Mouse (Mus musculus) embryonic fibroblast, embryonic 13.5 days (primary cell): ENCODE data around the gene Aak1. TPM values are rescaled to one million over a fixed set of nuclear protein-coding genes. Genes with fewer than 3 reads are reported as not detected.

Experiments
- H3K27ac ChIP-seq: 2 replicates; pipeline ENCODE4 v1.5.1; 2012; ENCODE audit warnings: low read length, control low read depth, inconsistent platforms; ENCODE audit not compliant: insufficient read depth
- H3K4me1 ChIP-seq: 2 replicates; pipeline ENCODE4 v1.6.1; 2011; ENCODE audit warnings: low read length; ENCODE audit not compliant: control insufficient read depth, insufficient read depth
- H3K4me3 ChIP-seq: 2 replicates; pipeline ENCODE4 v1.5.1; 2011; ENCODE audit warnings: mild to moderate bottlenecking, control low read depth, low read length; ENCODE audit not compliant: insufficient read depth
- CTCF ChIP-seq: IDR thresholded peaks from 2 replicates; pipeline ENCODE4 v1.5.1; 2011; ENCODE audit warnings: mild to moderate bottlenecking, control low read depth, low read length, moderate library complexity, borderline replicate concordance; ENCODE audit not compliant: insufficient read depth
- POLR2A ChIP-seq: IDR thresholded peaks from 2 replicates; pipeline ENCODE4 v1.6.1; 2011; ENCODE audit warnings: low read depth, mild to moderate bottlenecking, control low read depth, low read length, moderate library complexity
- polyA plus RNA-seq: library from polyadenylated mRNA; stranded (reverse); fragments of >200 nt; gene quantifications from 2 replicates; pipeline ENCODE4 v1.2.4, GENCODE M21; 2011; ENCODE audit warnings: low read depth; ENCODE audit not compliant: missing spikeins, insufficient read length

Aak1 gene
- polyA plus RNA-seq, 1 experiment, result 73.3 TPM

DNA sequence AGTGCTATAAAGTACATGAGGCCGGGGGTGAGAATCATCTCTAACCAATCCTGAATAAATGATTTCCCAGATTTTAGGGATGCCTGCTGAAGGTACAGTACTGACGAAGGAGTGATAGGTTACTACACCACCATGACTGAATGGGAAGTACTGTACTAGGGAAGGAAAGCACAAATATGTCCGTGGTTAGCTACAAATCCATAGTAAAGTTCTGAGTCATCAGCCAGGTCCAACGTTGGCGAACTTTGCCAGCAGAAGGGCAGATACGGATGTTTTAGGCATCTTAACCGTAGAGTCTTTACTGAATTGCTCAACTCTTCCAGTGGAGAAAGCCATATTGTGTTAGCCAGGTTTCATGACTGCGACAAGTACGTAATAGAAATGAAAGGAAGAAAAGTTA is 91.6 kb downstream of the Aak1 start:
- TF ChIP-seq CTCF, result no peak
- TF ChIP-seq POLR2A, result no peak
- no peak overlapping the region for H3K27ac ChIP-seq
- H3K4me3 ChIP-seq, result no peak overlapping the region
- no peaks in the 10 kb centered on the region for H3K4me1 ChIP-seq

DNA sequence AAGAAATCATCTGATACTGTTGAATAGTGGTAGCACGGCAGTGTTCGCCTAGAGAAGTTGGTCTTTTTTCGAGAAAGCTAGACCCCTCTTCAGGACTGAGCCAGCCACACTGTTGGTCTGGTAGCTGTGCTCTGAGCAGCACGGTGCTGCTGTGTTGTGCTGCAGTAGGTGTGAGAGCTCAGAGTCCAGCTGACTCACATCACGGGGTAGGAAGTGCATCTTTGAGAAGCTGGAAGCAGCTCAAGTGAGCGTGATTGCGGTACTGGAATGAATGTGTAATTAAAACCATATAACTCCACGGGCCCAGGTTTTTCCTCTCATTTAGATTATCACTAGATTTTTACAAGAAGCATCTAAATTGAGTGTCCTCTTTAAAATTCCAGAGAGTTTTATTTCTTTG is 97.8 kb downstream of the Aak1 start:
- Histone ChIP-seq H3K4me1 (no peaks in the 10 kb centered on the region), H3K27ac (no peak overlapping the region), H3K4me3 (no peak overlapping the region)
- TF ChIP-seq POLR2A (no peak), CTCF (no peak)

DNA sequence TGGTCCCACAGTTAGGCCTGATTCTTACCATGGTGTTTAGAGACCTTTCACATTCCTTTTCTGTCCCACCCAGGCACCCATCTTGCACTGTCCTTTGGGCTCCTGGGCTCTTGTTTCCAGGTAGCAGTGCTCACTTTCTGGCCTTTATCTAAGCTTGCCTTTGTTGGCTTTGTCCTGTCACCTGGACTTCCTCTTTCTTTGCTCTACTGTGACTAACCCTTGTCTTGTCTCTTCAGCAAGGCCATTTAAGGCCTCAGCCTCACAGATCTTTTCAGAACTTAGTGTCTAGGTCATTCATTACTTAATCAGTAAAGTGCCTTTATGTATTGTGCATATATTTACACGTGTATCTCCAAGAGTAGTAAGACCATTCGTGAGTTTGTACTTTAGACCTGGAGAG is 99.4 kb downstream of the Aak1 start:
- H3K4me3 ChIP-seq, result no peak overlapping the region

DNA sequence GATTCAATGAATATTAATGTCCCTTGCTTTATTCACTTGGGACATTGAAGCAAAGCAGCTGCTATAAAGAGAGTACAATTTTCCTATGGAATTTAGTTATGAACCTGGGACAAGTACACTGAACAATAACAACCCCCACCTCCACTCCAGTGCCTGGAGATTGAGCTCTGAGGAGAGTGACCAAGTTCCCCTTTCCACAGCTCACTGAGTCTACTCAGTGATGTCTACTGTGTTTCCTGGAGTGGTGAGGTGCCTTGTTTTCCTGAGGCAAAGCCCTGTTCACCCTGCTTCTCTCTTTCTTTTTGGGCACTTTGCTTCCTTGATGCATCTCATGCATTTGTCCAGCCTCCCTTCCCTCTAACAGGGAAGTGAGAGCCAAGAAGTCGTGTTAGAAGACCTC is 100.8 kb downstream of the Aak1 start:
- no peaks in the 10 kb centered on the region for H3K4me1 ChIP-seq
- H3K4me3 ChIP-seq, result no peak overlapping the region
- TF ChIP-seq CTCF, result no peak
- no peak for TF ChIP-seq POLR2A
- no peak overlapping the region for H3K27ac ChIP-seq

More for the DNA sequence above, 99.4 kb downstream of the Aak1 start:
- TF ChIP-seq CTCF, result no peak
- TF ChIP-seq POLR2A, result no peak
- no peaks in the 10 kb centered on the region for H3K4me1 ChIP-seq
- H3K27ac ChIP-seq, result no peak overlapping the region

DNA sequence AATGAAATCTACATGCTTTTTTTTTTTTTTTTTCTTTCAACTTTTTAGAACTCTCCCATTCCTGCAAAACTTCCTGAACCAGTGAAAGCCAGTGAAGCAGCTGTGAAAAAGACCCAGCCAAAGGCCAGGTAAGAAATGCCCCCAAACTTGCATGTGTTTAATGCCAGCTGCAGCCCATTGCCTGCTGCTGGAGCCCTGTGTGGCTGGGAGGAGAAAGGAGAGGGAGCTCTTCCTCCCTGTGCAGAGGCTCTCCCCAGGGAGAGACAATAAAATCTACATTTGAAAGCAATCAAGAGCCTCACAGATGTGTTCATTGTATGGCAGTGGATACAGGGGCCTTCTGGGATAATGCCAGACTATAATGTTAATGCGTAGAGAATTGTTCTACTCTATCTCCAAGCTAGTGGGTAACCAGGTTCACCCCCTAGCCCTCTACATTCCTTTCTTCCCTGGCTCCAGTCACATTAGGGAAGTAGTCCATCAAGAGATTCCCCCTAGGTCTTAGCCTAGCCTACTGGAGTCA is 101.5 kb downstream of the Aak1 start:
- no peak overlapping the region for H3K4me3 ChIP-seq
- TF ChIP-seq POLR2A (no peak), CTCF (no peak)
- no peaks in the 10 kb centered on the region for H3K4me1 ChIP-seq
- no peak overlapping the region for H3K27ac ChIP-seq

DNA sequence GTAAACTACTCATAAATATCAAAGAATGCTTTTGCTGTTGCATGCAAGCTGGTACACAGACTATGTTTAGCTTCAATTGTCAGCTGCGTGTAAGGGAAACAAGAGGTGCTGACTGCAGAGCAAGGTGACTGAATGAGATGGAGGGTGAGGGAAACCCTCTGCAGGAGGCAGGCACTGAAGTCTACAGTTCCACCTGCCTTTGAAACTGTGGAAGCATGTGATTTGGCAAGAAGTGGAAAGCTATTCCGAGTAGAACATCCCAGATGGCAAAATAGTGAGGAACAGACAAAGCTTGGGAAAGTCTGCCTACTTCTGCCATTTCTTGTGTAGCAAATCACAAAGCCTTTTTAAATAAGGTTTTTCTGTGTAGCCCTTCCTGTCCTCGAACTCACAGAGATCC is 106.4 kb downstream of the Aak1 start:
- H3K4me1 ChIP-seq, result no peaks in the 10 kb centered on the region
- H3K4me3 ChIP-seq, result no peak overlapping the region
- no peak overlapping the region for H3K27ac ChIP-seq
- no peak for TF ChIP-seq POLR2A
- TF ChIP-seq CTCF, result no peak

DNA sequence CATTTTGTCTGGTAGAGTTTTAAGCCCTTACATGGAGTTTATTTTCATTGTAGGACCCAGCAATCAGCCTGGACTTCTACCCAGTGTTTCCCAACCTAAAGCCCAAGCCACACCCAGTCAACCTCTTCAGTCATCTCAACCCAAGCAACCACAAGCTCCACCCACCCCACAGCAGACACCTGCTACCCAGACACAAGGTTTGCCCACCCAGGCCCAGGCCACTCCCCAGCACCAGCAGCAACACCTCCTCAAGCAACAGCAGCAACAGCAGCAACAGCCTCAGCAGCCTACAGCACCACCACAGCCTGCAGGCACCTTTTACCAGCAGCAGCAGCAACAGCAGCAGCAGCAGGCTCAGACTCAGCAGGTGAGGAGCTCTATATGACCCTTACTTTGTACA is 106.9 kb downstream of the Aak1 start:
- Histone ChIP-seq H3K4me1 (no peaks in the 10 kb centered on the region), H3K27ac (no peak overlapping the region), H3K4me3 (no peak overlapping the region)
- TF ChIP-seq CTCF (no peak), POLR2A (no peak)

DNA sequence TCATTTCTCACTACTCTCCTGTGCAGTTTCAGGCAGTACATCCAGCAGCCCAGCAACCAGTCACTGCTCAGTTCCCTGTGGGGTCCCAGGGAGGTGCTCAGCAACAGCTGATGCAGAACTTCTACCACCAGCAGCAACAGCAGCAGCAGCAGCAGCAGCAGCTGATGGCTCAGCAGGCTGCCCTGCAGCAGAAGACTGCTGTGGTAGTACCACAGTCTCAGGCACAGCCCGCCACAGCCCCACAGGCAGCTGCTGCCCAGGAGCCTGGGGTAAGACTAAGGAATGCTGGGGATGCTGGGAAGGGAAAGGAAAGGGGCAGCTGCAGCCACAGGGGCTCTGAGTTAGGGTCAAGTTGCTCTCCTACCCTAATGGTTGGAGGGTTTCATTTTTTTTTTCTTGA is 109.7 kb downstream of the Aak1 start:
- no peak overlapping the region for H3K4me3 ChIP-seq
- H3K27ac ChIP-seq, result no peak overlapping the region
- TF ChIP-seq CTCF (no peak), POLR2A (no peak)
- H3K4me1 ChIP-seq, result no peaks in the 10 kb centered on the region

DNA sequence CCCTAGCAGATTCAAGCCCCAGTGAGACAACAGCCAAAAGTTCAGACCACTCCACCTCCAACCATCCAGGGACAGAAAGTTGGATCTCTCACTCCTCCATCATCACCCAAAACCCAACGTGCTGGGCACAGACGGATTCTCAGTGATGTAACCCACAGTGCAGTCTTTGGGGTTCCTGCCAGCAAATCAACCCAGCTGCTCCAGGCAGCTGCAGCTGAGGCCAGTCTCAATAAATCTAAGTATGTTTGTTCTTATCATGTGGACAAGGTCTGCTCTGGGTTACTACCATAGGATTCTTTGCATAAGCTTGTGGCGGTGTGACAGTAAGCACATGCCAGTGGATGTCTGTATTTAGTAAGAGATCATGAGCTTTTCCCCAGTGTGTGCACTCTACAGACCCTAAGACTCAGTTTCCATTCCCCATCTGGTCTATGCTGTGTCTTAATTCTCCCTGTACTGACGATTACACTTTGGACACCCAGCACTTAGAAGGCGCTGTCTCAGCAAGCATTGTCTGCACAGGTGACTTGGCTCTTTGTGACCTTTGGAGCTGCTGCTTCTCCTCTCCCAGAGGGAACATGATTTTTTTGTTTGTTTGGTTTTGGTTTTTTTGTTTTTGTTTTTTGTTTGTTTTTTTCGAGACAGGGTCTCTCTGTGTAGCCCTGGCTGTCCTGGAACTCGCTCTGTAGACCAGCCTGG is 114.8 kb downstream of the Aak1 start:
- no peak overlapping the region for H3K27ac ChIP-seq

DNA sequence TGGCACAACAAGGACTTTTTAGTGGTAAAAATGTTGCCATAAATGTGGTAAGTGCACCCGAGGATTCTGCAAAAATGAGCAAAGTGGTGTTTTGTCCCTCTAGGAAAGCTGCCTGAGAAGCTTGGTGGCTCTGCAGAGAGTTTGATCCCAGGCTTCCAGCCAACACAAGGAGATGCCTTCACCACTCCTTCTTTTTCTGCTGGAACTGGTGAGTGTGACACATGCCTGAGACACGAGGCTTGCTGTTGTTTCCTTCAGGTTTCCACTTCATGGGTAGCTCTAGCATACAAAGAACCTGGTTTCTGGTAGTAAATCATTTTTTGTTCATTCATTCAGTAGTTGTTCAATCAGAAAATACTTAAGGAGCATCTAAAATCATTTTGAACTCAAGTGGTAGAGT is 117.8 kb downstream of the Aak1 start:
- no peak for TF ChIP-seq CTCF
- no peak for TF ChIP-seq POLR2A
- H3K4me1 ChIP-seq, result no peaks in the 10 kb centered on the region
- no peak overlapping the region for H3K27ac ChIP-seq
- H3K4me3 ChIP-seq, result no peak overlapping the region

More for the DNA sequence above, 114.8 kb downstream of the Aak1 start:
- Histone ChIP-seq H3K4me1 (no peaks in the 10 kb centered on the region), H3K4me3 (no peak overlapping the region)
- TF ChIP-seq POLR2A (no peak), CTCF (no peak)
